Mouse (Mus musculus) forelimb bud, embryonic 11.5 days (tissue): ENCODE measurements around the gene Bckdk.
A peak's percentile ranks its signal among the peaks of the same experiment; 100 is the strongest.

Experiments used
- DNase-seq: peaks from one replicate; pipeline ENCODE4 v3.0.0-alpha.2; 2012; ENCODE audit warnings: low read depth, low spot score

Gene Bckdk

DNA sequence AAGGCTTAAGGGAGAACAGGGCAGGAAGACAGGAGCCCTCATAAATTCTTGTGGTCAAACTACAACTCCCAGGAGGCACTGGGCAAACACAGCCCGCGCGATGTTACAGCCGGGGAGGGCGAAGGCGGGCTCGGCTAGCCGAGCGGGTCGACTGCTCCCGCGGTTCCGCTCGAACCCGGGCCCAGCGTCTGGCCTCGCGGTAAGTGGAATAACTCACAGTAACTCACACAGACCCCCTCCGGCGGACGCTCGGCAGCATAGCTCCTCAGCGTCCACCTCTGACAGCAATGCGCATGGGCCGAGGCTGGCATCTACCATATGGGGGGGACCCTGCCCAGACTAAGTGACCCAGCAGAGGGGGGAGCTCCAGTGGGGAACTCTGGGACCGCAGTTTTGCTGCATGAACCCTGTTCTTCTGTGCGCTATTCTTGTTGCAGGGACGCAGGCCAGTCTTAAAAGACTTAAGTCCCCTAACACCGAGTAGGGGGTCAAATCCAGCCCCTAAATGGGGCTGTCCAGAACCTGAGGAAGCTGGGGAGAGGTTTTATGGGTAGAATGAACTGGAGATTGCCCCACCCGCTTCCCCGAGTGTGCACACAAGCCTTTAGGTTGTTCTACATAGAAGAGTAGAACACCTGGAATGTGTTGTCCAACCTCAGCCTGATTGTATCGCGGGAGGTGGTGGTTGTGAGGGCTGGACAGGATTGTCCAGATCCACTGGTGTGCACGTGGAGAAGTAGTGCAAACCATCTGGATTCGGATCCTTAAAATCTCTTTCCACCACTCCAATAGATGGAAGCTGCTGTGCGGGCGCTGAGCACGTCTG is at the start of gene Bckdk:
Bckdk (plus strand) TSS at position 112 of the 826 bp plus-strand sequence.
- DNase-seq: peak; percentile 83

DNA sequence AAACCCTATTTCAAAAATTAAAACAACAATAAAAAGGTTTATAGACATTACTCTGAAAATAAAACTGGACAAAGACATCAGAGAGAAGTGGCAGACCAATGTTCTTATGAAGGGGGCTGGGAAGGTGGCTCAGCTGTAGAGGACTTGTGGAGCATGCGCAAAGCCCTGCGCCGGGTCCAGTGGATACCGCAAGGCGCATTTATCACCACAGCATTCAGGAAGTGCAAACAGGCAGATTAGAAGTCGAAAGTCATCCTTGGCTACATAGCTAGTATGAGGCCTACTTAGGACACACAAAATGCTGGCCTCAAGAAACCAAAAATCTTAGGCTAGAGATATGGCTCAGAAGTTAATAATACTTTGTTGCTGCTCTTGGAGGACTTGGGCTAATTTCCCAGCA is 45.6 kb upstream of the Bckdk start:
- DNase-seq: no peak

GRCm38 (mm10) chr7:127866434-127866833 is 37.4 kb upstream of the Bckdk start:
- no peak for DNase-seq

DNA sequence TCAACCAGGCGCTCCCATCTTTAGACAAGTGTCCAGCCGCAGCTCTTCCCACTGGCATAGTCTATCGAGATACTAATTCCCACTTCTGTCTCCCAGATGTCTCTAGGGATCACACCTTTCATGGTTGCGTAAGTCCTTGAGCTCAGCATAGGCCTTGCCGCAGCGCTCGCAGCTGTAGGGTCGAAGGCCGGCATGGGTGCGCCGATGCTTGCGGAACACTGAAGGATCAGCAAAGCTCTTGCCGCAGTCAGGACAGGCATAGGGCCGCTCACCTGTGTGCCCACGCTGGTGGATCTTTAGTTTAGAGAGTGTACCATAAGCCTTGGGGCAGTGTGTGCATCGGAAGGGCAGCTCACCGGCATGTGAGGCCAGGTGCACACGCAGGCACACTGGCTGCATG is 36.2 kb upstream of the Bckdk start:
- DNase-seq: no peak

DNA sequence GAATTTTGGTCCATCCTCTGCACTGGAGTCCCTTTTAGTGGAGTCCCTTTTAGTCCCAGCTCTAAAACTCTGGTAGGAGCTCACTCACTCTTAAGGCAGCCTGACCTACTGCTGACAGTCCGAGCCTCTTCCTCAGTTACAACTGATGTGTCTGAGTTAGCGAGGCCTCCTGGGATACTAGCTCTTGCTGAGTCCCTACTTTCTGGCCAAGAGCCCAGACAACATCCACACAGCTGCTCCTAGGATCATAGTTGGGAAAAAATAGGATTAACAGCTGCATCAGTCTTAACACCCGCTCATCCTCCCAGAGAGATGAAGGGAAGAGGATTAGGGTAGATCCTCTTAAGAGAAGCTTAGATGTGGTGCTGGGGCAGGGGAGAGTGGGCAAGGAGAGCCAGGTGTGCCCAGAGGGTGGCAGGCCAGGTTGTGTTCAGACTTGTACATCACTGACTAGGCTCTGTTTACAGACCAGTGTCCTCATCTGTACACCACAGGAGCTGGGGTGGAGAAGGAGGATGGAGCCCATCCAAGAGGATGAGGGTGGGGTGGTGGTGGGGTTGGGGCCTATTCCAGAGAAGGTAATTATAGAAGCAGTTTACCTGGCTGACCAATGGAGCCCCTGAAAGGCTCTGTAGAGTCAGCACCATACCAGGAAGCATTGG is 34.6 kb upstream of the Bckdk start:
- no peak for DNase-seq

DNA sequence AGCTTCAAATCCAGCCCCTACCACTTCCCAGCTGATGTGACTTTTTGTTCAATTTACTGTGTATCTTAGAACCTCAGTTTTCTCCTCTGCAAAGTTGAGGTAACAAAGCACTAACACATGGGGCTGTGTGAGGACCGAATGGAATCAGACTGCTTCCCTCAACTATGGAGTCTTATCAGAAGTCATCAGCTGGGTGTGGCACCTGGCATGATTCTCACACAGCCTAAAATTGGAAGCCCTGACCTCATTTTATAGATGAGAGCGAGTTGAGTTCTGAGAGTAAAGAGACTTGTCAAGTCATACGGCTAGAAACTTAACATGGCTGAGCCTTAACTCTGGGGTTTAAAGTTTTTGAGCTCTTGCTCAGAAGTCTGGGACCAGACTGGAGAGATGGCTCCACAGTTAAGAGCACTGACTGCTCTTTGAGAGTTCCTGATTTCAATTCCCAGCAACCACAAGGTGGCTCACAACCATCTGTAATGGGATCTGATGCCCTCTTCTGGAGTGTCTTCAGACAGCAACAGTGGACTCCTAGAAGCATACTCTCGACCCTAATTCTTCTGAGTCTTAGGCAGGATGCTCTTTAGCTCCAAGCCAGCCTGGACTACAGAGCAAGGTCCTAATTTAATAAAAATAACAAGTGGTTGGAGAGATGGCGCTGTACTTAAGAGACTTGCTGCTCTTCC is 33.6 kb upstream of the Bckdk start:
- no peak for DNase-seq

GRCm38 (mm10) chr7:127874812-127875626 is 28.9 kb upstream of the Bckdk start:
- DNase-seq: no peak

DNA sequence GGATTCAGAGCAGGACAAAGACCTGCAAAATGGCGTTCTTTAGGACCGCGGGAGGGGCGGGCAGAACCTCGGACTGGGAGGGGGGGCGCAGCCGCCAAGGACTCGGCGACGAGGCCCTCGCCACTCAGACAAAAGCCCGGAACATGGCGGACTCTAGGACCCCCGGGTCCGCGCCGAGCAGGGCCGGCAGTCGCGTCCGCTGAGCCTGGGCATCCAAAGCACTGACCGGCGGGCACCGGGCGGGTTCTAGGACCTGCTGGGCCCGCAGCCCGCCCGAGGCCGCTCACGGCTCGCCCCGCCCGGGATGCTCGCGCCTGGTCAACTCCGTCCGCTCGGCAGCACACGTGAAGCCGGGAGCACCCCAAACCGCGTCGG is 28.3 kb upstream of the Bckdk start:
- peak; percentile 96 for DNase-seq

- peak; percentile 90 for DNase-seq
These were observed 27.8 kb upstream of the Bckdk start, which contains the start of gene Zfp646 for GRCm38 (mm10) chr7:127876041-127876466. Gene Zfp646, plus strand, starts transcription at chr7:127876221.

DNA sequence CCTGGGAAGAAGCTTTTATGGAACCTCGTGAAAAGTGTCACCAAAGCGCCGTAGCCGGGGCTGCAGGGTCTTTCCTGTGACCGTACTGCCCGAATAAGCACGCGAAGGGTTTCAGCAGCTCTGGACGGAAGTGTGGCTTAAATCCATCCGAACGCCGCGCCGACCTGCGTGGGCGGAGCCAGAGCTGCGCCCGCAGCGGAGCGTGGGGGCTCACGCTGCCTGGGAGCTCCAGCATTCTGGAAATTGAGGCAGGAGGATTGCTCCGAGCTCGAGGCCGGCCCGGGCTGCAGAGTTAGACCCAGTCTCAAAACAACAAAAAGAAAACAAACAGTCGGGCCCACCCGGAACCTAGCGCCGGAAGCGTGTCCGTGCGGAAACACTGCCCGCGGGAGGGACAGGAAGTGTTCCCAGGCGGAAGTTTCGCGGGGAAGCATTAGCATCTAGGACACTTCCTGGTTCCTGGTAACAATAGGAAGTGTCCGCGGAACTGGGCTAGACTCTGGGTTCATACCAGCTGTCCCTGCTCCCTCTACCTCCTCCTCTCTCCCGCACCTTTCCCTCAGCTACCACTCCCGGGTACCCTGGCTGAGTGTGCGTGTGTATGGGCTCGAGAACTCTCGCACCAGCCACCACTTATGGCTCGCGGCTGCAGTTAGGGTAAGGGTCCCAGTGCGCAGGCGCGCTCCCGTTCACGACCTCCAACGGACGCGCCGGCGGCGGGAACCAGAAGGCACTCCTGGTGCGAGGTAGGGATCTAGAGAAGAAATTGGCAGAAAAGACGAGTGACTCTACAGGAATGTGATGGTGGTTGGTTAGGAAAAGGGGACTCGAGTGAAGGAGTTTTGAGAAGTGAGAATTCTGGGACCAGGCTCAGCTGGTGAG is 27.2 kb upstream of the Bckdk start, which contains the start of gene Zfp668:
Zfp668 (minus strand) TSS at position 362 of the 882 bp plus-strand sequence.
- peak; percentile 94 for DNase-seq

DNA sequence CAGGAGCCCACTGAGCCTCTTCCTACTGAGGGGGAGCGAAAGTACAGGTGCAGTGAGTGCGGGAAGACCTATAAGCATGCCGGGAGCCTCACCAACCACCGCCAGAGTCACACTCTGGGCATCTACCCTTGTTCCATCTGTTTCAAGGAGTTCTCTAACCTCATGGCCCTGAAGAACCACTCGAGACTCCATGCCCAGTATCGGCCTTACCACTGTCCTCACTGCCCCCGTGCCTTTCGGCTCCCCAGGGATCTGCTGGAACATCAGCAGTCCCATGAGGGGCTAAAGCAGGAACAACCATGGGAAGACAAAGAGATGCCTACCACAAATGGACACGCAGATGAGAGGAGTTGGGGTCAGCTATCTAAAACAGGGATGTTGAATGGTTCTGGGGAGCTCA is 24.6 kb upstream of the Bckdk start:
- DNase-seq: no peak

- DNase-seq: no peak
These were observed 23.5 kb upstream of the Bckdk start for GRCm38 (mm10) chr7:127880431-127880830.

DNA sequence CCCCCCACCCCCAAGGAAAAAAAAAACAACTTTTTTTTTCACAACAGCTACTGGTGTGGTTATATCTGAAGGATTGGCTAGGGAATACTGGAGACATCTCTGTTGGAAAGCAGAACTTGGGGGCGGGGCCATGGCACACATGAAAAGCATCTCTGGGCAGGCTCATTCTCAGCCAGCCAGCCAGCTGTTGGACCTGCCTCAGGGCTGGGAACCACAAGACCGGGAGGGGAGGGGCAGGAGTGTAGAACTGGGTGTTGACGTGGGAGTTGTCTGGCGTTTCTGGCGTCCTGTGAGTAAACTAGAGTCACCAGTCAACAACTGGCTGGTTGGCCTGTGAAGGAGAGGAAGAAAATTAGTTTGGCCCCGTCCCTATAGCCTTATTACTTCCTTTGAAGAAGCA is 17.9 kb upstream of the Bckdk start:
- DNase-seq: no peak

- no peak for DNase-seq
These were observed 17.3 kb upstream of the Bckdk start for GRCm38 (mm10) chr7:127886551-127886950.

- no peak for DNase-seq
These were observed 16.7 kb upstream of the Bckdk start for GRCm38 (mm10) chr7:127887191-127887590.

GRCm38 (mm10) chr7:127887781-127888180 is 16.1 kb upstream of the Bckdk start:
- no peak for DNase-seq

- no peak for DNase-seq
These were observed 15.1 kb upstream of the Bckdk start for GRCm38 (mm10) chr7:127888821-127889220.

DNA sequence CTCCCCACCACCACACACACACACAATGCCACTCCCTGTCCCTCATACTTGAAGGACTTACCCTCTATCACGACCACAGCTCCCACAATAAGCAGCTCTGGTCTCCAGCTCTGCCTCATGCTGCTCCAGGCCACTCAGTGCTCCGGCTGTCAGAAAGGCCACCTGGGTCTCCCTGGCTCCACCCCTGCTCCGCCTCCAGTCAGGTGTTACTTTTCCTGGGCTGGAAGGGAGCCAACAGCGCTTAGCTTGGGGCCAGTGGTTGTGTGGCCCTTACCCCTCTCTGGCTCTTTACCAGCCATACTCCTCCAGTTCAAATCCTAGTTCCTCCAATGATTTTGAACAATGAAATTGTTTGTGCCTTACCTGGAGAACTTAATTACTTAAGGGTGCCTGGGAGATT is 13.1 kb upstream of the Bckdk start, which contains the start of gene Prss53:
Prss53 (minus strand) TSS at position 173 of the 400 bp plus-strand sequence.
- no peak for DNase-seq

DNA sequence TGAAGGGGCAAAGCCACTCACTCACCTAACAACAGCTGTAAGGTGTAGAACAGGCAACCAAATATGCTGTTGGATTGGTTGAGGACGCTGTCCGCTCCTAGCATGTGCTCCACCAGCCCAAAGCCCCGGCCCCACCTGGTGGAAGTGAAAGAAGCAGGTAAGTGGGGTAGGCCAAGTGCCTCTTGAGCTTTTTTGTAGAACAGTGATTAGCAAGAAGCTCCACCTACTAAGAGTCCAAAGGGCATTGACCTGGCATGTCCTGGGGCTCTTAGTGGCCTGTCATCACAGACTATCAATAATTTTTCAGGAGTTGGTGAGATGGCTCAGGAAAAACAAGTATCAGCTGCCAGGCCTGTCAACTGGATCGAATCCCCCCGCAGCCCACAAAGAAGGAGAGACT is 9.4 kb upstream of the Bckdk start:
- no peak for DNase-seq

DNA sequence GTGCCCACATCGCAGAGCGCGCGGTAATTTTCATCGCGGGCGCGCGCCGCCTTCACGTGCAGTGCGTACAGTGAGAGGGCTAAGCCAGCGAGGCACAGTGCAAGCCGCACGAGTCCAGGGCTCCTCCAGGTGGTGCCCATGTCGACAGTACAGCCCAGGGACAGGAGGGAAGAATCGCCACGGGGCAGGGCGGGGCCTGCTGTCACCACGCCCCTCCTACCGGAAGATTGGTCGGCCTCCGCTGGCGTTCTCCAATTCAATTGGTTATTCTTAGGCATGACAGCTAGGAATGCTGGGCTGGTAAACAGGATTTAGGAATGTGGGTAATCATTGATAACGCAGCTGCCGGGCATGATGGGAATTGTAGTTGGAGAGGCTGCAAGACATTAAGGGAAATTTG is 8.4 kb upstream of the Bckdk start, which contains the start of the genes Gm21974 and Vkorc1:
Gm21974 (minus strand) TSS at position 13 of the 400 bp plus-strand sequence.
Vkorc1 (minus strand) TSS at position 176 of the 400 bp plus-strand sequence.
- DNase-seq: peak; percentile 96
